10 mouse cellular contexts compared by ENCODE assay signal in genomic region chr11:80176911-80177895, GRCm38 (mm10). TPM values are rescaled to one million over a fixed set of nuclear protein-coding genes. Genes with fewer than 3 reads are reported as not detected.
A peak's percentile ranks its signal among the peaks of the same experiment; 100 is the strongest.
DNase-seq lines count a peak whose midpoint lies in the region; ATAC-seq and TF ChIP-seq lines count a peak whose summit lies in the region.
"Had no signal": no experiment of that assay in that cellular context is flagged by ENCODE, and none has a peak within 500 bp of the region (broad histone marks: within the 10 kb centered on the region; RNA-seq: fewer than 3 reads in every experiment).

No protein-coding gene starts in this region.

- no peaks in the 10 kb centered on the region for H3K27me3 ChIP-seq in kidney, postnatal 0 days (ENCODE audit: insufficient read depth, low read length)
- H3K27me3 ChIP-seq in kidney, embryonic 14.5 days (ENCODE audit: control insufficient read depth, insufficient read depth, low read length), result no peaks in the 10 kb centered on the region
- H3K27me3 ChIP-seq in thymus, adult 2 months (ENCODE audit: control insufficient read depth, insufficient read depth, low read length), result no peaks in the 10 kb centered on the region
- no peaks in the 10 kb centered on the region for H3K27me3 ChIP-seq in heart, embryonic 15.5 days
- H3K27me3 ChIP-seq in hindbrain, embryonic 12.5 days, result no peaks in the 10 kb centered on the region

- ATAC-seq in kidney, postnatal 0 days (replicated peaks; ENCODE audit: low FRiP score, low read depth), result 0 out of 2 replicates have a peak, but pooled peaks have one; percentile 10
- no peak for ATAC-seq in kidney, embryonic 14.5 days (ENCODE audit: low FRiP score, low TSS enrichment)
- ATAC-seq in heart, embryonic 15.5 days (replicated peaks; ENCODE audit: insufficient number of reproducible peaks, insufficient read depth, low FRiP score, low read depth), result no peak
- no peak for ATAC-seq in hindbrain, embryonic 12.5 days (ENCODE audit: low FRiP score)

- H3K9ac ChIP-seq in kidney, postnatal 0 days (ENCODE audit: low read depth, low read length), result no peak overlapping the region
- H3K9ac ChIP-seq in kidney, embryonic 14.5 days (ENCODE audit: low read depth, low read length), result no peak overlapping the region
- H3K9ac ChIP-seq in heart, embryonic 15.5 days, result no peak overlapping the region
- no peak overlapping the region for H3K9ac ChIP-seq in hindbrain, embryonic 12.5 days

- no peak overlapping the region for H3K4me2 ChIP-seq in kidney, postnatal 0 days (ENCODE audit: low read length)
- no peak overlapping the region for H3K4me2 ChIP-seq in kidney, embryonic 14.5 days (replicated peaks; ENCODE audit: low read depth, low read length)
- no peak overlapping the region for H3K4me2 ChIP-seq in heart, embryonic 15.5 days
- no peak overlapping the region for H3K4me2 ChIP-seq in hindbrain, embryonic 12.5 days (replicated peaks)

- H3K9me3 ChIP-seq in kidney, postnatal 0 days (replicated peaks; ENCODE audit: low read length), result no peaks in the 10 kb centered on the region
- no peaks in the 10 kb centered on the region for H3K9me3 ChIP-seq in kidney, embryonic 14.5 days (ENCODE audit: control insufficient read depth, low read length)
- no peaks in the 10 kb centered on the region for H3K9me3 ChIP-seq in heart, embryonic 15.5 days (replicated peaks)
- no peaks in the 10 kb centered on the region for H3K9me3 ChIP-seq in hindbrain, embryonic 12.5 days (replicated peaks)

- peak; percentile 41 for DNase-seq in kidney, postnatal 0 days (ENCODE audit: low spot score)
- DNase-seq in thymus, postnatal 4 days, result peak; percentile 27
- DNase-seq in thymus, adult 2 months, result no peak
- DNase-seq in gastrocnemius, adult 18-20 months (ENCODE audit: low spot score), result no peak
- no peak for DNase-seq in cerebellum, postnatal 25 days
- DNase-seq: cerebellum, postnatal 14 days; lung, adult 2 months had no signal

- TF ChIP-seq CTCF in kidney, postnatal 0 days (IDR thresholded peaks at IDR 0.05; ENCODE audit: low read depth), result no peak
- no peak for TF ChIP-seq CTCF in thymus, adult 2 months (IDR thresholded peaks at IDR 0.05; ENCODE audit: borderline replicate concordance, control insufficient read depth, extremely low read depth, insufficient read depth, low read length, poor library complexity)

- no peak for TF ChIP-seq POLR2A in thymus, adult 2 months (IDR thresholded peaks at IDR 0.05; ENCODE audit: control insufficient read depth, extremely low read depth, insufficient read depth, low read length, poor library complexity)

- no peaks in the 10 kb centered on the region for H3K36me3 ChIP-seq in kidney, postnatal 0 days (ENCODE audit: insufficient read depth, low read length)
- H3K36me3 ChIP-seq in kidney, embryonic 14.5 days (ENCODE audit: control insufficient read depth, insufficient read depth, low read length), result no peaks in the 10 kb centered on the region
- no peaks in the 10 kb centered on the region for H3K36me3 ChIP-seq in thymus, adult 2 months (ENCODE audit: control insufficient read depth, insufficient read depth, low read length)
- H3K36me3 ChIP-seq in heart, embryonic 15.5 days, result no peaks in the 10 kb centered on the region
- H3K36me3 ChIP-seq in hindbrain, embryonic 12.5 days, result no peaks in the 10 kb centered on the region

- WGBS in kidney, postnatal 0 days, result 76% methylated on average over 11 of the region's 11 CpGs
- 80% methylated on average over 11 of the region's 11 CpGs for WGBS in kidney, embryonic 14.5 days
- 71% methylated on average over 11 of the region's 11 CpGs for WGBS in thymus, adult 2 months
- 65% methylated on average over 11 of the region's 11 CpGs for WGBS in heart, embryonic 15.5 days
- 74% methylated on average over 11 of the region's 11 CpGs for WGBS in hindbrain, embryonic 12.5 days

- H3K4me3 ChIP-seq in kidney, postnatal 0 days (replicated peaks; ENCODE audit: low read depth, low read length), result no peak overlapping the region
- H3K4me3 ChIP-seq in kidney, embryonic 14.5 days (ENCODE audit: low read length), result no peak overlapping the region
- H3K4me3 ChIP-seq in thymus, adult 2 months (ENCODE audit: control insufficient read depth, insufficient read depth, low read length), result no peak overlapping the region
- H3K4me3 ChIP-seq in heart, embryonic 15.5 days, result no peak overlapping the region
- H3K4me3 ChIP-seq in hindbrain, embryonic 12.5 days, result no peak overlapping the region

- no peaks in the 10 kb centered on the region for H3K4me1 ChIP-seq in kidney, postnatal 0 days (replicated peaks; ENCODE audit: insufficient read depth, low read length)
- H3K4me1 ChIP-seq in kidney, embryonic 14.5 days (ENCODE audit: control insufficient read depth, insufficient read depth, low read length), result no peaks in the 10 kb centered on the region
- peaks cover 4% of the 10 kb centered on the region; the same call in 1 of the 2 replicates for H3K4me1 ChIP-seq in thymus, adult 2 months (replicated peaks; ENCODE audit: control insufficient read depth, insufficient read depth, low read length)
- peaks cover 8% of the 10 kb centered on the region for H3K4me1 ChIP-seq in heart, embryonic 15.5 days (replicated peaks)
- H3K4me1 ChIP-seq in hindbrain, embryonic 12.5 days, result no peaks in the 10 kb centered on the region

- H3K27ac ChIP-seq in kidney, postnatal 0 days, result no peak overlapping the region
- H3K27ac ChIP-seq in kidney, embryonic 14.5 days (ENCODE audit: low read depth, low read length), result no peak overlapping the region
- no peak overlapping the region for H3K27ac ChIP-seq in thymus, adult 2 months (ENCODE audit: control insufficient read depth, insufficient read depth, low read length)
- peak overlapping the region; percentile 11 for H3K27ac ChIP-seq in heart, embryonic 15.5 days
- H3K27ac ChIP-seq in hindbrain, embryonic 12.5 days, result no peak overlapping the region

RNA-seq across cellular contexts. Expression of gene Rnf135, which starts 6.4 kb away (rescaled TPM):
- 11.8 and 12.9 TPM in 2 replicates for polyA plus RNA-seq in kidney, postnatal 0 days (2015; fragmentation: Nextera tagmentation; extraction: Ambion mirVana)
- polyA plus RNA-seq in kidney, embryonic 14.5 days (2014; fragmentation: Nextera tagmentation; extraction: Ambion mirVana), result 6.4 and 8.0 TPM in 2 replicates
- polyA plus RNA-seq in thymus, adult 2 months (2012; rRNA removed), result 4.3 and 4.9 TPM in 2 replicates
- 11.5 and 13.0 TPM in 2 replicates for polyA plus RNA-seq in heart, embryonic 15.5 days (2015; fragmentation: Nextera tagmentation; extraction: Ambion mirVana)
- 1 to 10 TPM; 1.6 to 1.7 TPM for total RNA-seq in gastrocnemius, adult 18-20 months (2021)
- 5.6 and 6.5 TPM in 2 replicates for polyA plus RNA-seq in hindbrain, embryonic 12.5 days (2016; fragmentation: Nextera tagmentation; extraction: Ambion mirVana)

RNA-seq across cellular contexts. Expression of gene Adap2, which starts 23.3 kb away (rescaled TPM):
- polyA plus RNA-seq in kidney, postnatal 0 days (2015; fragmentation: Nextera tagmentation; extraction: Ambion mirVana), result 3.6 and 4.3 TPM in 2 replicates
- 1.3 and 2.1 TPM in 2 replicates for polyA plus RNA-seq in kidney, embryonic 14.5 days (2014; fragmentation: Nextera tagmentation; extraction: Ambion mirVana)
- polyA plus RNA-seq in thymus, adult 2 months (2012; rRNA removed), result 4.5 and 5.1 TPM in 2 replicates
- 1.5 and 1.9 TPM in 2 replicates for polyA plus RNA-seq in heart, embryonic 15.5 days (2015; fragmentation: Nextera tagmentation; extraction: Ambion mirVana)
- 1 to 10 TPM; 2.7 to 3.6 TPM for total RNA-seq in gastrocnemius, adult 18-20 months (2021)
- polyA plus RNA-seq in hindbrain, embryonic 12.5 days (2016; fragmentation: Nextera tagmentation; extraction: Ambion mirVana), result 2.0 and 2.6 TPM in 2 replicates

RNA-seq across cellular contexts. Expression of gene Rhot1, which starts 31.6 kb away (rescaled TPM):
- 46.4 and 48.1 TPM in 2 replicates for polyA plus RNA-seq in kidney, postnatal 0 days (2015; fragmentation: Nextera tagmentation; extraction: Ambion mirVana)
- 38.3 and 66.8 TPM in 2 replicates for polyA plus RNA-seq in kidney, embryonic 14.5 days (2014; fragmentation: Nextera tagmentation; extraction: Ambion mirVana)
- 11.7 and 13.7 TPM in 2 replicates for polyA plus RNA-seq in thymus, adult 2 months (2012; rRNA removed)
- 56.5 and 60.3 TPM in 2 replicates for polyA plus RNA-seq in heart, embryonic 15.5 days (2015; fragmentation: Nextera tagmentation; extraction: Ambion mirVana)
- total RNA-seq in gastrocnemius, adult 18-20 months (2021), result 10 to 100 TPM; 39.7 to 40.2 TPM
- polyA plus RNA-seq in hindbrain, embryonic 12.5 days (2016; fragmentation: Nextera tagmentation; extraction: Ambion mirVana), result 70.8 and 74.2 TPM in 2 replicates

RNA-seq across cellular contexts. Expression of gene Tefm, which starts 35.2 kb away (rescaled TPM):
- 35.9 and 36.5 TPM in 2 replicates for polyA plus RNA-seq in kidney, postnatal 0 days (2015; fragmentation: Nextera tagmentation; extraction: Ambion mirVana)
- 33.5 and 36.5 TPM in 2 replicates for polyA plus RNA-seq in kidney, embryonic 14.5 days (2014; fragmentation: Nextera tagmentation; extraction: Ambion mirVana)
- 5.1 and 6.8 TPM in 2 replicates for polyA plus RNA-seq in thymus, adult 2 months (2012; rRNA removed)
- polyA plus RNA-seq in heart, embryonic 15.5 days (2015; fragmentation: Nextera tagmentation; extraction: Ambion mirVana), result 27.6 and 29.2 TPM in 2 replicates
- total RNA-seq in gastrocnemius, adult 18-20 months (2021), result 10 to 100 TPM; 19.2 to 20.5 TPM
- 23.6 and 26.4 TPM in 2 replicates for polyA plus RNA-seq in hindbrain, embryonic 12.5 days (2016; fragmentation: Nextera tagmentation; extraction: Ambion mirVana)

Comparison
In these comparisons a context has a peak if more than half of its experiments do, and no peak if none do; other contexts are left out.
1. DNase-seq: peak in kidney, postnatal 0 days (single experiment) and thymus, postnatal 4 days (single experiment); none in thymus, adult 2 months (single experiment), gastrocnemius, adult 18-20 months (single experiment) and cerebellum, postnatal 25 days (0 of 2).